Mouse (Mus musculus) limb, embryonic 14.5 days (tissue): ENCODE measurements around the gene Mogat2. TPM values are rescaled to one million over a fixed set of nuclear protein-coding genes. Genes with fewer than 3 reads are reported as not detected.

ENCODE experiments used
- ATAC-seq: fragments of 200-750 bp; cut with Nextera tagmentation; 2 replicates; pipeline ENCODE4 v1.8.0; 2017; ENCODE audit warnings: low read depth, moderate number of reproducible peaks, moderate TSS enrichment; ENCODE audit not compliant: low FRiP score
- DNase-seq: peaks from one replicate; pipeline ENCODE4 v3.0.0-alpha.2; 2015; ENCODE audit warnings: low spot score
- H3K27ac ChIP-seq: fragments of 300-500 bp; sonication (generic); replicated peaks from 2 replicates; pipeline ENCODE4 v1.5.1; 2014; ENCODE audit warnings: low read depth, mild to moderate bottlenecking, low read length, moderate library complexity, mixed read lengths
- H3K27me3 ChIP-seq: fragments of 300-500 bp; sonication (generic); 2 replicates; pipeline ENCODE4 v1.6.1; 2014; ENCODE audit warnings: low read length, mixed read lengths; ENCODE audit not compliant: control insufficient read depth, insufficient read depth
- H3K36me3 ChIP-seq: fragments of 300-500 bp; sonication (generic); 2 replicates; pipeline ENCODE4 v1.6.1; 2014; ENCODE audit warnings: mild to moderate bottlenecking, low read length, moderate library complexity, mixed read lengths; ENCODE audit not compliant: control insufficient read depth, insufficient read depth
- H3K4me1 ChIP-seq: fragments of 300-500 bp; sonication (generic); 2 replicates; pipeline ENCODE4 v1.6.1; 2014; ENCODE audit warnings: antibody characterized with exemption, low read length, mixed read lengths; ENCODE audit not compliant: control insufficient read depth, insufficient read depth
- H3K4me2 ChIP-seq: fragments of 300-500 bp; sonication (generic); replicated peaks from 2 replicates; pipeline ENCODE4 v1.6.1; 2014; ENCODE audit warnings: low read depth, mild to moderate bottlenecking, low read length, moderate library complexity; ENCODE audit not compliant: severe bottlenecking
- H3K4me3 ChIP-seq: fragments of 300-500 bp; sonication (generic); replicated peaks from 2 replicates; pipeline ENCODE4 v1.5.1; 2014; ENCODE audit warnings: low read length
- H3K9ac ChIP-seq: fragments of 300-500 bp; sonication (generic); 2 replicates; pipeline ENCODE4 v1.6.1; 2014; ENCODE audit warnings: mild to moderate bottlenecking, low read depth, low read length, moderate library complexity; ENCODE audit not compliant: severe bottlenecking
- H3K9me3 ChIP-seq: fragments of 300-500 bp; sonication (generic); 2 replicates; pipeline ENCODE4 v1.6.1; 2016; ENCODE audit warnings: low read length; ENCODE audit not compliant: control insufficient read depth
- POLR2A ChIP-seq: fragments of 200-500 bp; IDR thresholded peaks from 2 replicates; pipeline ENCODE4 v1.8.0; 2012; ENCODE audit warnings: inconsistent platforms, mild to moderate bottlenecking, moderate library complexity, borderline replicate concordance; ENCODE audit not compliant: insufficient read depth, insufficient read length; ENCODE audit errors: extremely low read depth
- WGBS: fragments of 180-500 bp; shearing (Covaris S2); extraction: QIAGEN DNeasy Blood & Tissue Kit; methylation state at CpG from one replicate; pipeline ENCODE4 v1.1.7; 2014; 5-methylcytosine and 5-hydroxymethylcytosine counted together
- polyA plus RNA-seq, 2 experiments: library from polyadenylated mRNA; depleted of rRNA in 1 of 2; stranded (reverse) in 1 of 2; unstranded in 1 of 2; fragments of >200 nt; fragmentation: Nextera tagmentation in 1 of 2; extraction: Ambion mirVana in 1 of 2; gene quantifications; 2 replicates each; pipeline versions ENCODE4 v1.2.1 to v1.2.3; 2012 to 2014

Gene Mogat2
- polyA plus RNA-seq, 2 experiments = 2.2 to 4.5 TPM

DNA sequence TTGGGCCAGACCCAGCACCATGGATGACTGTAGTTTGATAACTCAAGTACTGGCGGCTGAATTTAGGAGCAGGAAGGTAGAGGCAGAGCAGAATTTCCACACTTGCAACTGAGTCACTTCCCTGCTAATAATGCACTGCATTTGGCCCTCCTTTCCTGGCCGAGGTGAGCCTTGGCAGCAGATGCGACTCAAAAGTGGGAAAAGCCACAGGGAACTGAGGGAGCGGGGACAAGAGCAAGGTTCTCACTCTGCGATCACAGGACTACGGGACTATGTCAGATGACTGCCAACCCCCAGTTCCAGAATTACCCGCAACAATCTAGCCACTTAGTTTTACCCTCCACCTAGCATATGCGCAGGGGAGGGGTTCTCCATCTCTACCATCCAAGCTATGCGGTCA, 59.1 kb downstream of the Mogat2 start:
- ATAC-seq = no peak
- Histone ChIP-seq H3K4me3 (no peak overlapping the region), H3K9me3 (no peaks in the 10 kb centered on the region), H3K27me3 (no peaks in the 10 kb centered on the region), H3K27ac (no peak overlapping the region), H3K36me3 (no peaks in the 10 kb centered on the region), H3K9ac (no peak overlapping the region), H3K4me1 (no peaks in the 10 kb centered on the region), H3K4me2 (no peak overlapping the region)
- no peak for TF ChIP-seq POLR2A
- no peak for DNase-seq
- 85% methylated on average over 9 of the region's 9 CpGs for WGBS

- Histone ChIP-seq H3K27me3 (no peaks in the 10 kb centered on the region), H3K9ac (no peak overlapping the region), H3K9me3 (no peaks in the 10 kb centered on the region), H3K36me3 (no peaks in the 10 kb centered on the region), H3K4me1 (peaks cover 3% of the 10 kb centered on the region; the same call in 1 of the 2 replicates), H3K4me3 (no peak overlapping the region), H3K4me2 (no peak overlapping the region), H3K27ac (no peak overlapping the region)
- no peak for TF ChIP-seq POLR2A
- no peak for DNase-seq
- ATAC-seq = no peak
- 82% methylated on average over 5 of the region's 5 CpGs for WGBS
Measured at GRCm38 (mm10) chr7:99177386-99177785, 61.0 kb downstream of the Mogat2 start.

DNA sequence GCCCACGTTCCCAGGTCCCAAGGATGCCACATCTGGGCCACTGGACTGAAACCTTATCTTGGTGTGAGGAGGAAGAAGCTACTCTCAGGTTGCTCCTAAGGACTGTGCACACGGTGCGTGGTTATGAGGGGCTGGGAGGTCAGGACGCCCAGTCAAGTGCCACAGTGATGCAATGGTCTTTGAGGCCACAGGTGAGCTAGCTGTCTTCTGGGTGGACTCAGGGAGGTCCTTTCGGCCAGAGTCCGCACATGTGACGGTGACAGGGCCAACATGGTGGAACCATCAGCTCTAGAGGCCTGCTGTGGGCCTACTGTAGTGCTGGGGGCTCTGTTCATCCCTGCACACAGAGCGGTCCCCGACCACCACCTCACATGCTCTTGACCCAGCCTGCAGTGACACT, 62.8 kb downstream of the Mogat2 start:
- Histone ChIP-seq H3K9me3 (no peaks in the 10 kb centered on the region), H3K4me2 (no peak overlapping the region), H3K27me3 (no peaks in the 10 kb centered on the region), H3K4me3 (no peak overlapping the region), H3K27ac (no peak overlapping the region), H3K4me1 (peaks cover 3% of the 10 kb centered on the region; the same call in 1 of the 2 replicates), H3K9ac (no peak overlapping the region), H3K36me3 (no peaks in the 10 kb centered on the region)
- whole genome bisulfite sequencing = 85% methylated on average over 9 of the region's 9 CpGs
- no peak for ATAC-seq
- TF ChIP-seq POLR2A = no peak
- no peak for DNase-seq

DNA sequence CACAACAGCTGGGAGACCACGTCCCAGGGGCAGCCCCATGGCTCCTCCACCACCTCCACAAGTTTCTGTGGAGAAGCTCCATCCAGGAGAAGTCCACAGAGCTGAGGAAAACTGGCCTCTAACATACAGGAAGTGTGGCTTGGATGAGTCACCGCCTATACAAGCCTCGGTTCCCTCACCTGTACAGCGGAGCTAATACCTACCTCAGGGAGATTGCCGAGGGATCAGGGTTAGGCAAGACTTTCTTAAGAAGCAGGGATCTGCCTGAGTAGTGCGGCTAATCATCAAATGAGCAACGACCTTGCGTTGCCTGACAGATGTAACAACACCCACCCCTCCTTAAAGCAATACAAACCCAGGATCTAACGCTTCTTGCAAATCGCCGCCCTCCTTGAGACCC, 63.3 kb downstream of the Mogat2 start:
- DNase-seq = no peak
- Histone ChIP-seq H3K4me1 (peaks cover 3% of the 10 kb centered on the region; the same call in 1 of the 2 replicates), H3K9ac (no peak overlapping the region), H3K4me3 (no peak overlapping the region), H3K36me3 (no peaks in the 10 kb centered on the region), H3K4me2 (no peak overlapping the region), H3K27ac (no peak overlapping the region), H3K27me3 (no peaks in the 10 kb centered on the region), H3K9me3 (no peaks in the 10 kb centered on the region)
- no peak for ATAC-seq
- no peak for TF ChIP-seq POLR2A
- 73% methylated on average over 11 of the region's 11 CpGs for WGBS

DNA sequence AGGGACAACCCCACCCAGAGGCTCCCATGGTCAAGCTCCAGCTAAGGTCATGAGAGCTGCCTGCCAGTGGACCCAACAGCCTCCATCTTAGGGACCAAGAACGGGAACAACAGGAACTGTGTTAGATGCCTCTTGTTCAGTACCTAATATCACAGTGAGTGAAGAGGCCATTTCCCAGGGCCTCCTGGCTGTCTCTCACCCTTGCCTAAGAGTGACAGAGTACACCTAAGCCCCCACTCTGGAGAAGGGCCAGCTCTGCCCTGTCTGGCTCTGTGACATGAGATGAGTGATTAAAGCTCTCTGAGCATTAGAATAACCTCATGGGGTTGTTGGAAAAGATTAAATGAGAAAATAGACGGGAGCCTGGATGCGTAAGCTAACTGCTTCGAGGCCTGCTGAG, 64.4 kb downstream of the Mogat2 start:
- 83% methylated on average over 4 of the region's 4 CpGs for WGBS
- ATAC-seq = no peak
- H3K4me3 ChIP-seq = no peak overlapping the region

GRCm38 (mm10) chr7:99172898-99173297, 65.5 kb downstream of the Mogat2 start:
- Histone ChIP-seq H3K9ac (no peak overlapping the region), H3K27ac (no peak overlapping the region), H3K36me3 (no peaks in the 10 kb centered on the region), H3K27me3 (no peaks in the 10 kb centered on the region), H3K4me2 (no peak overlapping the region), H3K4me1 (peaks cover 3% of the 10 kb centered on the region; the same call in 1 of the 2 replicates), H3K9me3 (no peaks in the 10 kb centered on the region), H3K4me3 (no peak overlapping the region)
- ATAC-seq (no peak), DNase-seq (no peak)
- 60% methylated on average over 6 of the region's 6 CpGs for WGBS
- no peak for TF ChIP-seq POLR2A

More for the DNA sequence above, 64.4 kb downstream of the Mogat2 start:
- Histone ChIP-seq H3K9me3 (no peaks in the 10 kb centered on the region), H3K9ac (no peak overlapping the region), H3K4me2 (no peak overlapping the region), H3K4me1 (peaks cover 3% of the 10 kb centered on the region; the same call in 1 of the 2 replicates), H3K27me3 (no peaks in the 10 kb centered on the region), H3K27ac (no peak overlapping the region), H3K36me3 (no peaks in the 10 kb centered on the region)
- DNase-seq = no peak
- TF ChIP-seq POLR2A = no peak
